Mouse (Mus musculus) embryonic facial prominence, embryonic 12.5 days (tissue): ENCODE data around the gene Usp12. TPM values are rescaled to one million over a fixed set of nuclear protein-coding genes. Genes with fewer than 3 reads are reported as not detected.

Experiments
- ATAC-seq: fragments of 200-750 bp; cut with Nextera tagmentation; 2 replicates; pipeline ENCODE4 v1.8.0; 2017; ENCODE audit not compliant: insufficient number of reproducible peaks, insufficient read depth, low FRiP score, low TSS enrichment
- H3K27ac ChIP-seq: fragments of 300-500 bp; sonication (generic); 2 replicates; pipeline ENCODE4 v1.5.1; 2016; ENCODE audit warnings: mild to moderate bottlenecking
- H3K27me3 ChIP-seq: fragments of 300-500 bp; sonication (generic); 2 replicates; pipeline ENCODE4 v1.6.1; 2016; ENCODE audit warnings: mild to moderate bottlenecking, moderate library complexity
- H3K36me3 ChIP-seq: fragments of 300-500 bp; sonication (generic); 2 replicates; pipeline ENCODE4 v1.6.1; 2016; ENCODE audit warnings: mild to moderate bottlenecking
- H3K4me1 ChIP-seq: fragments of 300-500 bp; sonication (generic); 2 replicates; pipeline ENCODE4 v1.6.1; 2016
- H3K4me2 ChIP-seq: fragments of 300-500 bp; sonication (generic); replicated peaks from 2 replicates; pipeline ENCODE4 v1.6.1; 2016; ENCODE audit warnings: mild to moderate bottlenecking, moderate library complexity
- H3K4me3 ChIP-seq: fragments of 300-500 bp; sonication (generic); 2 replicates; pipeline ENCODE4 v1.5.1; 2016; ENCODE audit warnings: mild to moderate bottlenecking
- H3K9ac ChIP-seq: fragments of 300-500 bp; sonication (generic); 2 replicates; pipeline ENCODE4 v1.6.1; 2016; ENCODE audit warnings: mild to moderate bottlenecking, moderate library complexity
- H3K9me3 ChIP-seq: fragments of 300-500 bp; sonication (generic); 2 replicates; pipeline ENCODE4 v1.6.1; 2016; ENCODE audit warnings: mild to moderate bottlenecking, moderate library complexity
- WGBS: fragments of 180-500 bp; shearing (Covaris S2); methylation state at CpG from one replicate; pipeline ENCODE4 v1.1.7; 2016; 5-methylcytosine and 5-hydroxymethylcytosine counted together
- polyA plus RNA-seq: library from polyadenylated mRNA; unstranded; fragments of >200 nt; fragmentation: Nextera tagmentation; extraction: Ambion mirVana; gene quantifications from 2 replicates; pipeline ENCODE4 v1.2.1, GENCODE M21; 2016

The Usp12 gene
- polyA plus RNA-seq, 1 experiment from 2014 or later, result 20.3 TPM

DNA sequence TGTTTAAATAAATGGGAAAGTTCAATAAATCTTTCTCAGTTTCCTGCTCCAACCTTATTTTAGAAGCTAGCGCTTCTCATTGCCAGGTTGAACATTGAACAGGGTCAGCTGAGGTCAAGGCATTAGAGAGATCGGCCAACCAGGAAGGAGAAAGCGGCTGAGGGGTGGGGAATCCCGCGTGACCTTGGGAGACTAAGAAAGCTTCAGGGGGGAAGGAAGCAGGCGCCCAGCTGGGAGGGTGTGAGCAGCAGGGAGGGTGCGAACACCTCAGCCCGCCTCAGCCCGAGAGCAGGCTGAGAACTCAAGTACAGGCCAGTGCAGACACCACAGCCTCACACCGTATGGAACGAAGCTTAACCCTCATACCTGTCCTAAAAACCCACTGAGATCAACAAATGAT, 22.8 kb downstream of the Usp12 start:
- Histone ChIP-seq H3K4me1 (peaks cover 6% of the 10 kb centered on the region), H3K27ac (no peak overlapping the region), H3K4me2 (no peak overlapping the region), H3K27me3 (no peaks in the 10 kb centered on the region), H3K36me3 (peaks cover 4% of the 10 kb centered on the region), H3K4me3 (no peak overlapping the region), H3K9me3 (no peaks in the 10 kb centered on the region), H3K9ac (no peak overlapping the region)
- ATAC-seq, result peak; percentile 35; the same call in 1 of the 2 replicates
- WGBS, result 62% methylated on average over 11 of the region's 11 CpGs

DNA sequence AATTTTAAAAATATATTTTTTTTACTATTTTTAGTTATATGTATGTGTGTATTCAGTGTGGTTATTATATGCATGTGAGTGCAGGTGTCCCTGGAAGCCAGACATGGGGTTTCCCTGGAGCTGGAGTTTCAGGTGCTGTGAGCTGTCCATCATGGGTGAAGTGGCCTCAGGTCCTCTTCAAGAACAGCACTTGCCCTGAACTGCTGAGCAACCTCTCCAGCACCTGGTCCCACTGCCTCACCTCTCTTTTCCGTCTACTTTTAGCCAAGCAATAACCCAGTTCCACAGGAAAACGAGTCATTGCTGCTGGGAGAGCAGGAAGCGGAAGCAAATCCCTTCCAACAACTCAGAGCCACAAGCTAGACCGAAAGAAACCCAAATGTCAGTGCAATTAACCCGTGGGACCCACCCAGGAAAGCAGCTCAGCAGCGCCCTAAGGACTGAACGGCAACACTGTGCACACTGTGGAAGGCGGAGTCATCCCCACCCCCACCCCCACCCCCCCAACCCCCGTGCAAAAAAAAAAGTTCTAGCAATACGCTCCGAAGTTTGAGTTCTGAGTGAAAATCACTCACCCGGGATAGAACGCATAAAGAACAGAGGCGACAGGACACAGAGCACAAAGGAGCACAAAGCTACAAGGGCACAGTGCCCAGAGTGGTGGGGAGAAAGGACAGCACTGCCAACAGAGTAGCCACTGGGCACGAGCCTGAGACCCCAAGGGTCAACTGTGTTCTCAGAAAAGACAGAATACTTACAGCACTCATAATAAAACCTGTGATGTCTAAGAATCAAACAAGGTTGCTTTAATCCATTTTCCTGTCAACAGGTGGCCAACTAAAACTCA, 24.6 kb downstream of the Usp12 start:
- no peak overlapping the region for H3K4me3 ChIP-seq
- no peak overlapping the region for H3K9ac ChIP-seq
- no peaks in the 10 kb centered on the region for H3K27me3 ChIP-seq
- peaks cover 19% of the 10 kb centered on the region for H3K36me3 ChIP-seq
- H3K27ac ChIP-seq, result no peak overlapping the region
- H3K4me2 ChIP-seq, result no peak overlapping the region
- no peaks in the 10 kb centered on the region for H3K9me3 ChIP-seq
- no peak for ATAC-seq
- peaks cover 6% of the 10 kb centered on the region for H3K4me1 ChIP-seq
- WGBS, result 75% methylated on average over 15 of the region's 15 CpGs

DNA sequence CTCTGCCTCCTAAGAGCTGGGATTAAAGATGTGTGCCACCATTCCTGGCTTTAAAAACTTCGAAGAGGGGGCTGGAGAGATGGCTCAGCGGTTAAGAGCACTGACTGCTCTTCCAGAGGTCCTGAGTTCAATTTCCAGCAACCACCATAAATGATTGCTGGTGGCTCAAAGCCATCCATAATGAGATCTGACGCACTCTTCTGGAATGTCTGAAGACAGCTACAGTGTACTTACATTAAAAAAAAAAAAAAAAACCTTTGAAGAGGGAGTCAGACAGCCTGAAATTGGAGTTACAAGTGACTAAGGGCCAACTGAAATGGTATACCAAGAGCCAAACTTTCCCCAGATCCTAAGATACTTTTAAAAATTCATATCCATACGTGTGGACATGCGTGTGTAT, 29.0 kb downstream of the Usp12 start:
- H3K9me3 ChIP-seq, result no peaks in the 10 kb centered on the region
- no peak overlapping the region for H3K9ac ChIP-seq
- H3K27ac ChIP-seq, result no peak overlapping the region
- peaks cover 32% of the 10 kb centered on the region for H3K36me3 ChIP-seq
- no peak for ATAC-seq
- no peak overlapping the region for H3K4me2 ChIP-seq
- H3K27me3 ChIP-seq, result no peaks in the 10 kb centered on the region
- no peak overlapping the region for H3K4me3 ChIP-seq
- H3K4me1 ChIP-seq, result peaks cover 4% of the 10 kb centered on the region; the same call in 1 of the 2 replicates
- WGBS, result 92% methylated on average over 5 of the region's 5 CpGs

DNA sequence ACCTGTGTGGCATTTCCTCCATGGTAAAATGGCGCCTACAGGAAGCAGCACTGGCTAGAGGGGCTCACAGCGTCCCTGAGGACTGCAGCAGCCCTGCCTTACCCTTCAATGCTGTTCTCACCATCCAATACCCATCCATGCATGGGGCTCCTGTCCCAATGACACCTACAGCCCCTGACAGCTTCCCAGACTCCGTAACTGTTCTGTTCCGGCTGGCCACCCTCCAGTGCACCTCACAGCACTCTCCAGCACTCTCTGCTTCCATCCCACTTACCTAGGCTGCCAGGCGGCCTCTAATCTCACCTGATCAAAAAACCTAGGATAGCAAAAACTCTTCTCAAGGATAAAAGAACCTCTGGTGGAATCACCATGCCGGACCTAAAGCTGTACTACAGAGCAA, 35.6 kb downstream of the Usp12 start:
- H3K9me3 ChIP-seq, result no peaks in the 10 kb centered on the region
- ATAC-seq, result no peak

DNA sequence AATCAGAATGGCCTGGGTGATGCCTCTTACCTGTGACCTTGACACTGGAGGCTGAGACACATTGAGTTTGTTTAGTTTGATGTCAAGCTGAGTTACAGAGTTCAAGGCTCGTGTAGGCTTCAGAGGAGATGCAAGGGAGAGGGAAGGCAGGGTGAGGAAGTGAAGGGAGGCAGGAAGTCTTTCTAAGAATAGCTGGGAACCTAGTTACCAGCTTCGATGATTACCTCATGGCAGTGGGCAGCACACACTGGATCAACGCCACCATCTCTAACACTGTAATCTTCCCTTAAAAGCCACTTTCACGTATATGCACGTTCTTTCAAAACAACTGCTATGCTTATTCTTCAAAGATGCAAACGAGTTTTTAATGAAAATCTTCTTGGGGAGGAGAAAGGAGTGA, 36.9 kb downstream of the Usp12 start:
- no peak overlapping the region for H3K4me3 ChIP-seq
- no peak overlapping the region for H3K4me2 ChIP-seq
- WGBS, result 87% methylated on average over 6 of the region's 6 CpGs
- no peaks in the 10 kb centered on the region for H3K9me3 ChIP-seq
- no peak overlapping the region for H3K27ac ChIP-seq
- no peak overlapping the region for H3K9ac ChIP-seq
- peaks cover 38% of the 10 kb centered on the region for H3K36me3 ChIP-seq
- ATAC-seq, result no peak
- H3K4me1 ChIP-seq, result no peaks in the 10 kb centered on the region
- no peaks in the 10 kb centered on the region for H3K27me3 ChIP-seq

More for the DNA sequence above, 35.6 kb downstream of the Usp12 start:
- Histone ChIP-seq H3K27ac (no peak overlapping the region), H3K4me1 (no peaks in the 10 kb centered on the region), H3K4me2 (no peak overlapping the region), H3K4me3 (no peak overlapping the region), H3K27me3 (no peaks in the 10 kb centered on the region), H3K9ac (no peak overlapping the region), H3K36me3 (peaks cover 25% of the 10 kb centered on the region)
- WGBS, result 83% methylated on average over 6 of the region's 6 CpGs

DNA sequence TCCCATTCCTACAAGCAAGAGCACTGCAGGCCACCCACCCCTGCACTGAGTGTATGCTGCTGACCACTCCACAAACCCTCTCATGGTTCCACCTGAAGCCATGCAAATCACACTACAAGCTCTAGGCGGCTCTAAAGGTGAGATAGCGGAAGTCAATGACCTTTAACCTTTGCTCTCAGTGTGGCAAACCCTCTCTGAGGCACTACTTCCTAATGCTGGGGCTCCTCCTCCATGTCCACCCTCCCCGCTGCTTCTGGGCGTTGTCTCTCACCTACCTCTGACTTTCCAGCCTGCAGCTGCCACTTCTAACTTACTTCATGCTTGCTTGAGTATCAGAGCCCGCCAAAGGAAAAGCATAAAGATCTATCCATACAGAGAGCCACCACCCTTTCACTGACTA, 37.5 kb downstream of the Usp12 start:
- H3K4me1 ChIP-seq, result no peaks in the 10 kb centered on the region
- no peaks in the 10 kb centered on the region for H3K9me3 ChIP-seq
- H3K4me3 ChIP-seq, result no peak overlapping the region
- no peak overlapping the region for H3K27ac ChIP-seq
- no peak overlapping the region for H3K4me2 ChIP-seq
- no peaks in the 10 kb centered on the region for H3K27me3 ChIP-seq
- peaks cover 37% of the 10 kb centered on the region for H3K36me3 ChIP-seq
- WGBS, result 81% methylated on average over 5 of the region's 5 CpGs
- no peak overlapping the region for H3K9ac ChIP-seq
- no peak for ATAC-seq

DNA sequence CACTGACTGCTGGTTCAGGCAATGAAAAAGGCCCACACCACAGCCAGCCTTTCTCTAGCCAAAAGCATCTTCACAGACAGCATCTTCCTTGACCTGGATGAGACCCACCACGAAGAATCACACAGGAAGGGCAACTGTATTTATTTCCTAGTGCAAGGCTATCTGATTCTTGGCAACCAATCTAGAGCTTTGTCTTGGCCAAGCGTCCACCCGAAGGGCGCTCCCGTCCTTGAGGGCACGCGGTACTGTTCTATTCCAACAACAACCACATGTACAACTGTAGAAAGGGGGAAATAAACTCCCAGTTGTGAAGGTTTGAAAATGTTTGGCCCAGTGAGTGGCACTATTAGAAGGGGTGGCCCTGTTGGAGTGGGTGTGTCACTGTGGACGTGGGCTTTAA, 41.6 kb downstream of the Usp12 start:
- Histone ChIP-seq H3K36me3 (peaks cover 55% of the 10 kb centered on the region), H3K27me3 (no peaks in the 10 kb centered on the region), H3K9me3 (no peaks in the 10 kb centered on the region), H3K4me3 (no peak overlapping the region), H3K4me1 (no peaks in the 10 kb centered on the region), H3K9ac (no peak overlapping the region), H3K27ac (no peak overlapping the region), H3K4me2 (no peak overlapping the region)
- 97% methylated on average over 8 of the region's 8 CpGs for WGBS
- ATAC-seq, result no peak

DNA sequence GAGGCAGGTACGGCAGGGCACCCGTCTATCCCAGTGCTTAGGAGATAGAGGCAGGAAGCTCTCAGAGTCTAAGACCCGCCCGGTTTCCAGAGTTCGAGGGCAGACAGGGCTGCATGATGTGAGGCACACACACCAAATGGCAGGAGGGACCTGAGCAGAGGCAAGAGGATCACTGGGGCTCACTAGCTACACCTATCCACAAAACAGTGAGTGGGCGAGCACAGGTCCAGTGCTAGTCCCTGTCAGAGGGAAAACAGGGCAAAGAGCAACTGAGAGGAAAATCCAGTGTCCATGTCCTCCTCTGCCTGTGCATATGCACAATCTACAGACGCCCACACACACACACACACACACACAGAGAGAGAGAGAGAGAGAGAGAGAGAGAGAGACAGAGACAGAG, 43.8 kb downstream of the Usp12 start:
- Histone ChIP-seq H3K9me3 (no peaks in the 10 kb centered on the region), H3K4me2 (no peak overlapping the region), H3K4me3 (no peak overlapping the region), H3K9ac (no peak overlapping the region), H3K27me3 (no peaks in the 10 kb centered on the region), H3K27ac (no peak overlapping the region), H3K4me1 (no peaks in the 10 kb centered on the region), H3K36me3 (peaks cover 57% of the 10 kb centered on the region)
- WGBS, result 84% methylated on average over 7 of the region's 7 CpGs
- ATAC-seq, result no peak

DNA sequence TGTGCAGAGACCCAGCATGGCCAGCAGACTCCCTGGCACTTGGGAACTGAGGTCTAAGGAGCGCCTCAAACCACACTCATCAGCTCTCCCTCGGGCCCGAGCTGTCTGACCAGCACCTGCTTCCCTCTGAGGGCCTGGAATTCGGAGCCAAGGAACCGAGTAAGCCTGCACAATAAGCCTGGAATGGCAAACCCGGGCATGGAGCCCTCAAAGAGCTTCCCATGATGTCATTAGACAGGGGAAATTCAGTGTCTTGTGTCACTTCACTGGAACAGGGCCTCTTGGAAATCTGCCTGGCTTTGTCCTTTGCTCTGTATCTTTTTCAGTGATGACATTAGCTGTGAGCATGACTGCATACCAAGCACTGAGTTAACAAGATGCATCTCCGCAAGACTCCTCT, 44.5 kb downstream of the Usp12 start:
- Histone ChIP-seq H3K27me3 (no peaks in the 10 kb centered on the region), H3K9me3 (no peaks in the 10 kb centered on the region), H3K4me2 (no peak overlapping the region), H3K27ac (no peak overlapping the region), H3K9ac (no peak overlapping the region), H3K36me3 (peaks cover 57% of the 10 kb centered on the region), H3K4me1 (no peaks in the 10 kb centered on the region), H3K4me3 (no peak overlapping the region)
- no peak for ATAC-seq
- WGBS, result 92% methylated on average over 7 of the region's 7 CpGs

DNA sequence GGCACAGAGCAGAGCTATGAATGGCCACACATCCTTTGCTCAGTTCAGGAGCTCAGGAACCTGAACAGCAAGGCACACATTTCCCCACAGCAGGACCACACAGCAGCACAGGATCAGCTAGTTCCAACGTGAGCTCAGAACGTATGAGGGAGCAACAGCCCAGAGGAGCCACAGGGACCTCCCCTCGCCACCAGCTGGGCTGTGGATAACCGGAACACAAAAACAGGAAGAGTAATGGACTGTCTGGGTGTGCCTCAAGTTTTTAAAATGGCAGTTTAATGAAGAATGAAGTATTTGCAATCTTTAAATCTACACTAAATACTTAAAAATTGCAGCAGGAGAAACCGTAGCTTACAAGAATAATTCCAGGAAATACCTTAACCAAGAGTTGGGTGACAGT, 44.9 kb downstream of the Usp12 start:
- ATAC-seq, result no peak
- Histone ChIP-seq H3K9me3 (no peaks in the 10 kb centered on the region), H3K9ac (no peak overlapping the region), H3K27me3 (no peaks in the 10 kb centered on the region), H3K4me3 (no peak overlapping the region), H3K4me1 (no peaks in the 10 kb centered on the region), H3K36me3 (peaks cover 56% of the 10 kb centered on the region), H3K4me2 (no peak overlapping the region), H3K27ac (no peak overlapping the region)
- WGBS, result 82% methylated on average over 5 of the region's 5 CpGs

DNA sequence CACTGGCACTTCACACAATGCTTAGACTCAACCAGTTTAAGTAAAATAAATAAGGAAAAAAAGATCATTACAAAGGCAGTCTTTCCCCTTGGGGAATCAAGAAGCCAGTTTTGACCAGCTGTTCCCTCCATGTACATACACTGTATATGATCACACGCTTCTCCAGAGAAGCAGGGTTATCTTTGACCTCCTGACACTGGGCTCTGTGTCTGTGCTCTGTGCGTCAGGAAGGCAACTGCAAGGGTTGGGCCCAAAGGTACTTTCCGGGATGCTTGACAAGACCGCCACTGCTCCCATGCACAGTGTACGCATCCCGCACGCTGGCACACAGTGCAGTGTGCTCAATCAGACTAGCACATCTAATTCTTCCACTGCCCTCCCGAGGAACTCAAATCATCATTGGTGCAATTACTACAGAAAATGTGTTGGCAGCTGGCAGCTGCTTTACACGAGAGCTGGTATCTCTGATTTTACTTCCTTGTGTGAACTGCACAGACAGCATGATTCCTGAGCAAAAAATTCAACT, 57.8 kb downstream of the Usp12 start:
- Histone ChIP-seq H3K4me2 (no peak overlapping the region), H3K27ac (no peak overlapping the region), H3K36me3 (peaks cover 55% of the 10 kb centered on the region), H3K4me1 (no peaks in the 10 kb centered on the region), H3K9me3 (no peaks in the 10 kb centered on the region), H3K27me3 (no peaks in the 10 kb centered on the region), H3K9ac (no peak overlapping the region), H3K4me3 (no peak overlapping the region)
- 90% methylated on average over 9 of the region's 9 CpGs for WGBS
- ATAC-seq, result no peak

DNA sequence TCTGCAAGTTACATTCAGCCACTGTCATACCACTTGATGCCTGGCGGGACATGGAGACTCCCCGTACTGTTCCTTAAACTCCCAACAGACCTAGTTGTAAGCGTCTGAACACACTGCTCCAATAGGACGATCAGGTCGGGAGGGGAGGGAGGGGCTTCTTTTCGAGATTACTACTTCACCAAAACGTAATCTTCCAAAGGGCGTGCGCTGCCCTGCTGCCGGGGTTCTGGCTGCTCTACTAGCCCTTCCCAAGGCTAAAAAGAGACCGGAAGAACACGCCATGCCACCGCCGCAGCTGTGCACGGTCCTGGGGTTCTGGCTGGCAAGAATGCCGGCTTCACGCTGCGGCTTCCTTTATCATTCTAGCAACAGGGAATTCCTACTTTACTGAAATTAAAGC, 58.5 kb downstream of the Usp12 start:
- Histone ChIP-seq H3K27me3 (no peaks in the 10 kb centered on the region), H3K4me2 (no peak overlapping the region), H3K4me1 (no peaks in the 10 kb centered on the region), H3K36me3 (peaks cover 55% of the 10 kb centered on the region), H3K27ac (no peak overlapping the region), H3K9me3 (no peaks in the 10 kb centered on the region), H3K4me3 (no peak overlapping the region), H3K9ac (no peak overlapping the region)
- no peak for ATAC-seq
- WGBS, result 80% methylated on average over 18 of the region's 18 CpGs
